Mouse (Mus musculus) MEL (cell line): ENCODE data around the gene Ltbp3. TPM values are rescaled to one million over a fixed set of nuclear protein-coding genes. Genes with fewer than 3 reads are reported as not detected.

Experiments used
- DNase-seq: peaks from one replicate; pipeline ENCODE4 v3.0.0; 2011; ENCODE audit warnings: low read depth, low spot score
- H3K27ac ChIP-seq: 2 replicates; pipeline ENCODE4 v1.5.1; 2012; ENCODE audit warnings: low read depth, mild to moderate bottlenecking, control low read depth, low read length, moderate library complexity; ENCODE audit not compliant: control insufficient read depth
- H3K27me3 ChIP-seq, 2 experiments: fragments of 150-350 bp in 1 of 2; sonication (generic) in 1 of 2; 2 replicates each; pipeline ENCODE4 v1.6.1; 2012; ENCODE audit warnings: low read length in 2 of 2, mild to moderate bottlenecking in 2 of 2, improper control_type of control experiment in 1 of 2, moderate library complexity in 1 of 2; ENCODE audit not compliant: insufficient read depth in 2 of 2, control insufficient read depth in 1 of 2
- H3K36me3 ChIP-seq, 2 experiments: 2 replicates each; pipeline ENCODE4 v1.6.1; 2012 to 2014; ENCODE audit warnings: low read length in 2 of 2, improper control_type of control experiment in 1 of 2, inconsistent platforms in 1 of 2, mild to moderate bottlenecking in 1 of 2; ENCODE audit not compliant: insufficient read depth in 2 of 2, control insufficient read depth in 1 of 2
- H3K4me1 ChIP-seq, 2 experiments: fragments of 150-350 bp in 1 of 2; sonication (generic) in 1 of 2; 2 replicates each; pipeline ENCODE4 v1.6.1; 2012; ENCODE audit warnings: low read length in 2 of 2, improper control_type of control experiment in 1 of 2, mild to moderate bottlenecking in 1 of 2; ENCODE audit not compliant: insufficient read depth in 2 of 2, control insufficient read depth in 1 of 2
- H3K4me3 ChIP-seq, 2 experiments: fragments of 150-350 bp in 1 of 2; sonication (generic) in 1 of 2; 2 replicates each; pipeline ENCODE4 v1.5.1; 2012; ENCODE audit warnings: low read depth in 2 of 2, low read length in 2 of 2, mild to moderate bottlenecking in 2 of 2, moderate library complexity in 2 of 2, control low read depth in 1 of 2, improper control_type of control experiment in 1 of 2; ENCODE audit not compliant: control insufficient read depth in 1 of 2, insufficient read depth in 1 of 2
- H3K79me2 ChIP-seq: 2 replicates; pipeline ENCODE4 v1.6.1; 2012; ENCODE audit warnings: mild to moderate bottlenecking, low read length, moderate library complexity; ENCODE audit not compliant: control insufficient read depth, poor library complexity, insufficient read depth
- H3K9ac ChIP-seq: 2 replicates; pipeline ENCODE4 v1.6.1; 2012; ENCODE audit warnings: low read depth, mild to moderate bottlenecking, control low read depth, low read length, moderate library complexity; ENCODE audit not compliant: control insufficient read depth, poor library complexity, severe bottlenecking
- H3K9me3 ChIP-seq: fragments of 150-350 bp; sonication (generic); replicated peaks from 2 replicates; pipeline ENCODE4 v1.6.1; 2012; ENCODE audit warnings: mild to moderate bottlenecking, low read length, improper control_type of control experiment, moderate library complexity; ENCODE audit not compliant: insufficient read depth
- BHLHE40 ChIP-seq: IDR thresholded peaks from 2 replicates; pipeline ENCODE4 v1.6.1; 2012; ENCODE audit warnings: low read depth, mild to moderate bottlenecking, inconsistent platforms, low read length, improper control_type of control experiment, borderline replicate concordance
- CHD2 ChIP-seq: IDR thresholded peaks from 2 replicates; pipeline ENCODE4 v1.6.1; 2011; ENCODE audit warnings: low read length, improper control_type of control experiment
- CTCF ChIP-seq, 3 experiments: IDR thresholded peaks in 2 of 3; conservative IDR thresholded peaks in 1 of 3; 2 replicates each; pipeline ENCODE4 v1.5.1; 2011 to 2012; ENCODE audit warnings: low read length in 3 of 3, low read depth in 2 of 3, mild to moderate bottlenecking in 2 of 3, improper control_type of control experiment in 1 of 3, inconsistent platforms in 1 of 3, mixed read lengths in 1 of 3, moderate library complexity in 1 of 3; ENCODE audit not compliant: control insufficient read depth in 1 of 3, insufficient read depth in 1 of 3, poor library complexity in 1 of 3, severe bottlenecking in 1 of 3
- E2F4 ChIP-seq: IDR thresholded peaks from 2 replicates; pipeline ENCODE4 v1.6.1; 2011; ENCODE audit warnings: low read depth, low read length, improper control_type of control experiment, borderline replicate concordance
- GABPA ChIP-seq: IDR thresholded peaks from 2 replicates; pipeline ENCODE4 v1.6.1; 2012; ENCODE audit warnings: low read depth, mild to moderate bottlenecking, inconsistent platforms, low read length, improper control_type of control experiment, moderate library complexity
- HCFC1 ChIP-seq: IDR thresholded peaks from 2 replicates; pipeline ENCODE4 v1.6.1; 2012; ENCODE audit warnings: low read depth, mild to moderate bottlenecking, inconsistent platforms, low read length, improper control_type of control experiment, moderate library complexity
- JUND ChIP-seq: IDR thresholded peaks from 2 replicates; pipeline ENCODE4 v1.6.1; 2011; ENCODE audit warnings: low read depth, mild to moderate bottlenecking, improper control_type of control experiment, low read length
- KAT2A ChIP-seq: conservative IDR thresholded peaks from 2 replicates; pipeline ENCODE4 v1.6.1; 2012; ENCODE audit warnings: low read depth, low read length, improper control_type of control experiment, inconsistent platforms
- MAZ ChIP-seq: IDR thresholded peaks from 2 replicates; pipeline ENCODE4 v1.6.1; 2012; ENCODE audit warnings: low read depth, mild to moderate bottlenecking, inconsistent platforms, low read length, improper control_type of control experiment
- MEF2A ChIP-seq: IDR thresholded peaks from 2 replicates; pipeline ENCODE4 v1.6.1; 2014; ENCODE audit warnings: low read depth, mild to moderate bottlenecking, inconsistent platforms, low read length, improper control_type of control experiment; ENCODE audit not compliant: poor library complexity, insufficient replicate concordance, severe bottlenecking; ENCODE audit errors: extremely low read depth
- MXI1 ChIP-seq: IDR thresholded peaks from 2 replicates; pipeline ENCODE4 v1.6.1; 2011; ENCODE audit warnings: mild to moderate bottlenecking, low read depth, low read length, improper control_type of control experiment
- MYB ChIP-seq: IDR thresholded peaks from 2 replicates; pipeline ENCODE4 v1.6.1; 2011; ENCODE audit warnings: mild to moderate bottlenecking, low read depth, low read length, improper control_type of control experiment
- NELFE ChIP-seq: IDR thresholded peaks from 2 replicates; pipeline ENCODE4 v1.6.1; 2011; ENCODE audit warnings: low read depth, low read length, improper control_type of control experiment
- POLR2A ChIP-seq, 2 experiments: IDR thresholded peaks; 2 replicates each; pipeline ENCODE4 v1.6.1; 2011 to 2012; ENCODE audit warnings: low read length in 2 of 2, mild to moderate bottlenecking in 2 of 2, control low read depth in 1 of 2, improper control_type of control experiment in 1 of 2, low read depth in 1 of 2, moderate library complexity in 1 of 2; ENCODE audit not compliant: control insufficient read depth in 1 of 2, insufficient read depth in 1 of 2, poor library complexity in 1 of 2
- POLR2AphosphoS5 ChIP-seq: IDR thresholded peaks from 2 replicates; pipeline ENCODE4 v1.6.1; 2012; ENCODE audit warnings: low read depth, borderline replicate concordance, mild to moderate bottlenecking, inconsistent platforms, low read length, moderate library complexity, mixed read lengths
- RAD21 ChIP-seq: IDR thresholded peaks from 2 replicates; pipeline ENCODE4 v1.6.1; 2011; ENCODE audit warnings: mild to moderate bottlenecking, low read depth, low read length, improper control_type of control experiment
- RCOR1 ChIP-seq: IDR thresholded peaks from 2 replicates; pipeline ENCODE4 v1.6.1; 2012; ENCODE audit warnings: low read depth, mild to moderate bottlenecking, inconsistent platforms, low read length, improper control_type of control experiment
- SIN3A ChIP-seq: IDR thresholded peaks from 2 replicates; pipeline ENCODE4 v1.6.1; 2012; ENCODE audit warnings: low read length, improper control_type of control experiment, inconsistent platforms
- SMC3 ChIP-seq: IDR thresholded peaks from 2 replicates; pipeline ENCODE4 v1.6.1; 2011; ENCODE audit warnings: low read depth, low read length, improper control_type of control experiment
- TAL1 ChIP-seq: IDR thresholded peaks from 2 replicates; pipeline ENCODE4 v1.6.1; 2012; ENCODE audit warnings: mild to moderate bottlenecking, inconsistent platforms, low read length, moderate library complexity, mixed read lengths
- TCF12 ChIP-seq: IDR thresholded peaks from 2 replicates; pipeline ENCODE4 v1.6.1; 2014; ENCODE audit warnings: low read depth, mild to moderate bottlenecking, inconsistent platforms, low read length, improper control_type of control experiment, moderate library complexity
- UBTF ChIP-seq: IDR thresholded peaks from 2 replicates; pipeline ENCODE4 v1.6.1; 2012; ENCODE audit warnings: low read depth, mild to moderate bottlenecking, inconsistent platforms, low read length, improper control_type of control experiment, moderate library complexity, borderline replicate concordance; ENCODE audit not compliant: insufficient read depth
- ZC3H11A ChIP-seq: IDR thresholded peaks from 2 replicates; pipeline ENCODE4 v1.6.1; 2012; ENCODE audit warnings: low read depth, mild to moderate bottlenecking, inconsistent platforms, low read length, improper control_type of control experiment
- polyA plus RNA-seq, 2 experiments: library from polyadenylated mRNA; stranded (reverse) in 1 of 2; unstranded in 1 of 2; fragments of >175 nt in 1 of 2; fragments of >200 nt in 1 of 2; gene quantifications; 2 replicates each; pipeline versions ENCODE4 v1.2.1 to v1.2.4; 2012; ENCODE audit warnings: low replicate concordance in 2 of 2, low read depth in 1 of 2; ENCODE audit not compliant: insufficient read length in 2 of 2, insufficient read depth in 1 of 2, missing spikeins in 1 of 2
- total RNA-seq: library from RNA; depleted of rRNA; stranded (reverse); fragments of 300-350 nt; gene quantifications from 2 replicates; pipeline ENCODE4 v1.2.3, GENCODE M21; 2012

The Ltbp3 gene
- total and polyA plus RNA-seq, 3 experiments = 0.39 TPM; not detected in 2

- Histone ChIP-seq H3K4me3 (no peak overlapping the region), H3K36me3 (0 out of 4 replicates have a peak, but pooled peaks cover 0 to 2% of the 10 kb centered on the region in 2 experiments), H3K9me3 (no peaks in the 10 kb centered on the region), H3K79me2 (no peaks in the 10 kb centered on the region), H3K27me3 (no peaks in the 10 kb centered on the region), H3K4me1 (peaks cover 0 to 11% of the 10 kb centered on the region in 2 experiments; a peak in 2 of 4 replicates), H3K9ac (no peak overlapping the region), H3K27ac (no peak overlapping the region)
- no peak for TF ChIP-seq NELFE
- TF ChIP-seq RCOR1 = no peak
- TF ChIP-seq TCF12 = no peak
- TF ChIP-seq UBTF = no peak
- no peak for TF ChIP-seq TAL1
- TF ChIP-seq HCFC1 = no peak
- no peak for TF ChIP-seq SIN3A
- no peak for TF ChIP-seq GABPA
- TF ChIP-seq MXI1 = no peak
- no peak for TF ChIP-seq E2F4
- TF ChIP-seq MYB = no peak
- no peak for TF ChIP-seq MAZ
- no peak for TF ChIP-seq BHLHE40
- TF ChIP-seq POLR2AphosphoS5 = no peak
- DNase-seq = no peak
Observed at GRCm38 (mm10) chr19:5787920-5788319, 47.2 kb downstream of the Ltbp3 start.

GRCm38 (mm10) chr19:5788620-5789019 lies 47.9 kb downstream of the Ltbp3 start:
- DNase-seq = no peak
- TF ChIP-seq CHD2 = no peak
- TF ChIP-seq POLR2AphosphoS5 = no peak
- no peak for TF ChIP-seq CTCF (IDR thresholded peaks at IDR 0.05 in 2 of 3, conservative IDR thresholded peaks at IDR 0.05 in 1 of 3; ENCODE audit: control insufficient read depth in 1 of 3, insufficient read depth in 1 of 3, low read depth in 2 of 3, low read length in 3 of 3, poor library complexity in 1 of 3, severe bottlenecking in 1 of 3)
- no peak for TF ChIP-seq SMC3
- TF ChIP-seq ZC3H11A = no peak
- TF ChIP-seq RCOR1 = no peak
- TF ChIP-seq RAD21 = no peak
- no peak for TF ChIP-seq E2F4
- TF ChIP-seq UBTF = no peak
- no peak for TF ChIP-seq MEF2A
- TF ChIP-seq JUND = no peak
- TF ChIP-seq KAT2A = no peak
- no peak for TF ChIP-seq POLR2A (IDR thresholded peaks at IDR 0.05; ENCODE audit: control insufficient read depth in 1 of 2, insufficient read depth in 1 of 2, low read depth in 1 of 2, low read length in 2 of 2, poor library complexity in 1 of 2)
- no peaks in the 10 kb centered on the region for H3K27me3 ChIP-seq
- peaks cover 0 to 3% of the 10 kb centered on the region in 2 experiments; a peak in 1 of 4 replicates for H3K36me3 ChIP-seq
- no peak overlapping the region for H3K4me3 ChIP-seq
- H3K27ac ChIP-seq = no peak overlapping the region
- H3K4me1 ChIP-seq = peaks cover 0 to 11% of the 10 kb centered on the region in 2 experiments; a peak in 2 of 4 replicates
- H3K9me3 ChIP-seq = no peaks in the 10 kb centered on the region
- no peaks in the 10 kb centered on the region for H3K79me2 ChIP-seq
- H3K9ac ChIP-seq = no peak overlapping the region
